Mouse (Mus musculus) inflammation-experienced regulatory T-cells, adult 6 months (primary cell): ENCODE results near the gene Tfe3. TPM values are rescaled to one million over a fixed set of nuclear protein-coding genes. Genes with fewer than 3 reads are reported as not detected.

Experiments
- ATAC-seq: one replicate; pipeline ENCODE4 v1.8.0; 2017
- polyA plus RNA-seq, 3 experiments: library from polyadenylated mRNA; unstranded; fragments of 100-300 nt; shearing (Covaris generic); gene quantifications; one replicate each; pipeline ENCODE4 v1.2.1; 2017

The Tfe3 gene
- polyA plus RNA-seq, 3 experiments from 2014 or later: 12.6 to 15.0 (median 12.9) TPM

- no peak for ATAC-seq
Observed at GRCm38 (mm10) chrX:7821865-7822779, 59.8 kb downstream of the Tfe3 start, which contains the start of gene Kcnd1. TSS of gene Kcnd1 (plus strand) at chrX:7822289.

Other genes with a start within 250 kb of the Tfe3 start
- 10 to 100 TPM; 17.9 to 43.3 (median 29.6) TPM for gene Foxp3, start 188.9 kb upstream of the Tfe3 start, polyA plus RNA-seq
- 1 to 10 TPM; 3.8 to 6.3 (median 5.2) TPM for gene Ppp1r3f, start 188.3 kb upstream of the Tfe3 start, polyA plus RNA-seq
- 10 to 100 TPM in 1 of 3 experiments, 1 to 10 TPM in 2; 6.3 to 12.1 (median 8.4) TPM for gene Ccdc22, start 157.0 kb upstream of the Tfe3 start, polyA plus RNA-seq
- gene Cacna1f, start 155.5 kb upstream of the Tfe3 start, polyA plus RNA-seq: not detected
- 1 to 10 TPM; 1.8 to 7.0 (median 7.0) TPM for gene Syp, start 124.1 kb upstream of the Tfe3 start, polyA plus RNA-seq
- 1 to 10 TPM; 4.6 to 8.3 (median 7.4) TPM for gene Prickle3, start 105.3 kb upstream of the Tfe3 start, polyA plus RNA-seq
- 100 to 1,000 TPM; 140 to 192 (median 157) TPM for gene Plp2, start 91.2 kb upstream of the Tfe3 start, polyA plus RNA-seq
- not detected for gene Magix, start 81.3 kb upstream of the Tfe3 start, polyA plus RNA-seq
- 10 to 100 TPM; 48.0 to 54.7 (median 52.7) TPM for gene Gpkow, start 65.4 kb upstream of the Tfe3 start, polyA plus RNA-seq
- 10 to 100 TPM; 39.0 to 53.6 (median 47.3) TPM for gene Wdr45, start 48.2 kb upstream of the Tfe3 start, polyA plus RNA-seq
- not detected for gene Gm45208, start 40.3 kb upstream of the Tfe3 start, polyA plus RNA-seq
- 10 to 100 TPM; 33.2 to 42.0 (median 41.3) TPM for gene Praf2, start 34.1 kb upstream of the Tfe3 start, polyA plus RNA-seq
- under 1 TPM in 1 of 3 experiments, not detected in 2; 0.59 TPM for gene Ccdc120, start 11.7 kb upstream of the Tfe3 start, polyA plus RNA-seq
- 10 to 100 TPM; 46.3 to 91.0 (median 68.7) TPM for gene Gripap1, start 27.2 kb downstream of the Tfe3 start, polyA plus RNA-seq
- 1 to 10 TPM in 1 of 3 experiments, under 1 TPM in 2; 0.43 to 1.1 (median 0.50) TPM for gene Kcnd1, start 59.7 kb downstream of the Tfe3 start, polyA plus RNA-seq
- 10 to 100 TPM; 18.2 to 34.2 (median 24.7) TPM for gene Otud5, start 78.8 kb downstream of the Tfe3 start, polyA plus RNA-seq
- 10 to 100 TPM; 29.8 to 42.0 (median 39.9) TPM for gene Pim2, start 115.7 kb downstream of the Tfe3 start, polyA plus RNA-seq
- 10 to 100 TPM; 18.6 to 23.6 (median 18.7) TPM for gene Slc35a2, start 121.5 kb downstream of the Tfe3 start, polyA plus RNA-seq
- 100 to 1,000 TPM in 1 of 3 experiments, 10 to 100 TPM in 2; 91.7 to 116 (median 99.0) TPM for gene Pqbp1, start 136.7 kb downstream of the Tfe3 start, polyA plus RNA-seq
- gene Timm17b, start 136.8 kb downstream of the Tfe3 start, polyA plus RNA-seq: 100 to 1,000 TPM; 116 to 127 (median 123) TPM
- not detected for gene Gm10491, start 145.3 kb downstream of the Tfe3 start, polyA plus RNA-seq
- gene Gm10490, start 147.0 kb downstream of the Tfe3 start, polyA plus RNA-seq: not detected
- gene Pcsk1n, start 157.3 kb downstream of the Tfe3 start, polyA plus RNA-seq: not detected
- gene Eras, start 166.0 kb downstream of the Tfe3 start, polyA plus RNA-seq: not detected
- 10 to 100 TPM in 1 of 3 experiments, 1 to 10 TPM in 2; 6.2 to 12.7 (median 9.4) TPM for gene Hdac6, start 185.3 kb downstream of the Tfe3 start, polyA plus RNA-seq
- gene Gata1, start 215.5 kb downstream of the Tfe3 start, polyA plus RNA-seq: 10 to 100 TPM in 2 of 3 experiments, not detected in 1; 25.6 to 27.7 TPM